Mouse (Mus musculus) heart, embryonic 13.5 days (tissue): ENCODE data around the gene Gucy1b2. TPM values are rescaled to one million over a fixed set of nuclear protein-coding genes. Genes with fewer than 3 reads are reported as not detected.
A peak's percentile ranks its signal among the peaks of the same experiment; 100 is the strongest.

Experiments
- ATAC-seq: fragments of 200-750 bp; cut with Nextera tagmentation; 2 replicates; pipeline ENCODE4 v1.8.0; 2017; ENCODE audit warnings: moderate TSS enrichment; ENCODE audit not compliant: insufficient number of reproducible peaks, low FRiP score, low TSS enrichment; ENCODE audit errors: extremely low read depth
- H3K27ac ChIP-seq: fragments of 300-500 bp; sonication (generic); replicated peaks from 2 replicates; pipeline ENCODE4 v1.5.1; 2015; ENCODE audit warnings: moderate library complexity, mild to moderate bottlenecking, inconsistent platforms
- H3K27me3 ChIP-seq: fragments of 300-500 bp; sonication (generic); replicated peaks from 2 replicates; pipeline ENCODE4 v1.6.1; 2015; ENCODE audit warnings: mild to moderate bottlenecking, inconsistent platforms
- H3K36me3 ChIP-seq: fragments of 300-500 bp; sonication (generic); 2 replicates; pipeline ENCODE4 v1.6.1; 2015; ENCODE audit warnings: mild to moderate bottlenecking, inconsistent platforms
- H3K4me1 ChIP-seq: fragments of 300-500 bp; sonication (generic); 2 replicates; pipeline ENCODE4 v1.6.1; 2015; ENCODE audit warnings: inconsistent platforms
- H3K4me2 ChIP-seq: fragments of 300-500 bp; sonication (generic); 2 replicates; pipeline ENCODE4 v1.6.1; 2015; ENCODE audit warnings: inconsistent platforms, mild to moderate bottlenecking, moderate library complexity
- H3K4me3 ChIP-seq: fragments of 300-500 bp; sonication (generic); 2 replicates; pipeline ENCODE4 v1.5.1; 2015; ENCODE audit warnings: moderate library complexity, mild to moderate bottlenecking, inconsistent platforms
- H3K9ac ChIP-seq: fragments of 300-500 bp; sonication (generic); 2 replicates; pipeline ENCODE4 v1.6.1; 2015; ENCODE audit warnings: inconsistent platforms, mild to moderate bottlenecking, moderate library complexity
- H3K9me3 ChIP-seq: fragments of 300-500 bp; sonication (generic); 2 replicates; pipeline ENCODE4 v1.6.1; 2016; ENCODE audit warnings: inconsistent platforms
- WGBS: fragments of 180-500 bp; shearing (Covaris S2); methylation state at CpG from one replicate; pipeline ENCODE4 v1.1.7; 2015; ENCODE audit warnings: mixed read lengths; 5-methylcytosine and 5-hydroxymethylcytosine counted together
- polyA plus RNA-seq: library from polyadenylated mRNA; unstranded; fragments of >200 nt; fragmentation: Nextera tagmentation; extraction: Ambion mirVana; gene quantifications from 2 replicates; pipeline ENCODE4 v1.2.1, GENCODE M21; 2015

Gucy1b2 gene
- polyA plus RNA-seq, 1 experiment from 2014 or later = 0.12 TPM

GRCm38 (mm10) chr14:62443840-62444430 lies 12.2 kb downstream of the Gucy1b2 start:
- Histone ChIP-seq H3K9me3 (no peaks in the 10 kb centered on the region), H3K4me2 (no peak overlapping the region), H3K36me3 (no peaks in the 10 kb centered on the region), H3K27ac (no peak overlapping the region), H3K4me1 (peaks cover 2% of the 10 kb centered on the region; the same call in 1 of the 2 replicates), H3K9ac (no peak overlapping the region), H3K4me3 (no peak overlapping the region), H3K27me3 (no peaks in the 10 kb centered on the region)
- WGBS = 79% methylated on average over 6 of the region's 6 CpGs
- no peak for ATAC-seq

- H3K27ac ChIP-seq = no peak overlapping the region
- no peaks in the 10 kb centered on the region for H3K27me3 ChIP-seq
- no peaks in the 10 kb centered on the region for H3K36me3 ChIP-seq
- no peaks in the 10 kb centered on the region for H3K9me3 ChIP-seq
- no peak overlapping the region for H3K9ac ChIP-seq
- peaks cover 2% of the 10 kb centered on the region; the same call in 1 of the 2 replicates for H3K4me1 ChIP-seq
- 72% methylated on average over 1 of the region's 1 CpGs for WGBS
- no peak overlapping the region for H3K4me2 ChIP-seq
- ATAC-seq = no peak
- H3K4me3 ChIP-seq = no peak overlapping the region
Observed at GRCm38 (mm10) chr14:62442971-62443370, 13.1 kb downstream of the Gucy1b2 start.

- no peak overlapping the region for H3K4me2 ChIP-seq
- H3K9ac ChIP-seq = no peak overlapping the region
- ATAC-seq = no peak
- no peak overlapping the region for H3K4me3 ChIP-seq
- no peak overlapping the region for H3K27ac ChIP-seq
- no peaks in the 10 kb centered on the region for H3K4me1 ChIP-seq
- no peaks in the 10 kb centered on the region for H3K36me3 ChIP-seq
- no peaks in the 10 kb centered on the region for H3K9me3 ChIP-seq
- no peaks in the 10 kb centered on the region for H3K27me3 ChIP-seq
Observed at GRCm38 (mm10) chr14:62440036-62440435, 16.1 kb downstream of the Gucy1b2 start.

GRCm38 (mm10) chr14:62438236-62438635 lies 17.9 kb downstream of the Gucy1b2 start:
- no peaks in the 10 kb centered on the region for H3K9me3 ChIP-seq
- no peaks in the 10 kb centered on the region for H3K27me3 ChIP-seq
- no peaks in the 10 kb centered on the region for H3K4me1 ChIP-seq
- H3K36me3 ChIP-seq = no peaks in the 10 kb centered on the region
- no peak for ATAC-seq
- no peak overlapping the region for H3K4me2 ChIP-seq
- no peak overlapping the region for H3K9ac ChIP-seq
- H3K27ac ChIP-seq = no peak overlapping the region
- WGBS = 77% methylated on average over 4 of the region's 4 CpGs
- H3K4me3 ChIP-seq = no peak overlapping the region

- no peaks in the 10 kb centered on the region for H3K4me1 ChIP-seq
- H3K27me3 ChIP-seq = no peaks in the 10 kb centered on the region
- ATAC-seq = no peak
- no peaks in the 10 kb centered on the region for H3K9me3 ChIP-seq
- no peak overlapping the region for H3K9ac ChIP-seq
- H3K4me3 ChIP-seq = no peak overlapping the region
- no peaks in the 10 kb centered on the region for H3K36me3 ChIP-seq
- H3K4me2 ChIP-seq = no peak overlapping the region
- WGBS = 79% methylated on average over 2 of the region's 2 CpGs
- H3K27ac ChIP-seq = no peak overlapping the region
Observed at GRCm38 (mm10) chr14:62437806-62438205, 18.3 kb downstream of the Gucy1b2 start.

GRCm38 (mm10) chr14:62425277-62425691 lies 30.8 kb downstream of the Gucy1b2 start:
- Histone ChIP-seq H3K27me3 (no peaks in the 10 kb centered on the region), H3K9ac (no peak overlapping the region), H3K4me2 (no peak overlapping the region), H3K4me1 (no peaks in the 10 kb centered on the region), H3K27ac (no peak overlapping the region), H3K36me3 (no peaks in the 10 kb centered on the region), H3K9me3 (no peaks in the 10 kb centered on the region), H3K4me3 (no peak overlapping the region)
- no peak for ATAC-seq
- WGBS = 65% methylated on average over 2 of the region's 2 CpGs

- Histone ChIP-seq H3K4me2 (no peak overlapping the region), H3K4me1 (peaks cover 8% of the 10 kb centered on the region), H3K4me3 (no peak overlapping the region), H3K9me3 (no peaks in the 10 kb centered on the region), H3K27me3 (no peaks in the 10 kb centered on the region), H3K9ac (no peak overlapping the region), H3K27ac (no peak overlapping the region), H3K36me3 (no peaks in the 10 kb centered on the region)
- ATAC-seq = no peak
- WGBS = 60% methylated on average over 4 of the region's 4 CpGs
Observed at GRCm38 (mm10) chr14:62422265-62422664, 33.8 kb downstream of the Gucy1b2 start.

GRCm38 (mm10) chr14:62417501-62417900 lies 38.6 kb downstream of the Gucy1b2 start:
- Histone ChIP-seq H3K36me3 (no peaks in the 10 kb centered on the region), H3K27me3 (no peaks in the 10 kb centered on the region), H3K9me3 (no peaks in the 10 kb centered on the region), H3K27ac (peak overlapping the region; percentile 69), H3K4me1 (peaks cover 32% of the 10 kb centered on the region), H3K4me2 (no peak overlapping the region), H3K9ac (no peak overlapping the region), H3K4me3 (no peak overlapping the region)
- no peak for ATAC-seq
- WGBS = 73% methylated on average over 3 of the region's 3 CpGs

- Histone ChIP-seq H3K9me3 (no peaks in the 10 kb centered on the region), H3K4me2 (0 out of 2 replicates have a peak overlapping the region, but pooled peaks have one; percentile 14), H3K27ac (peak overlapping the region; percentile 69), H3K4me1 (peaks cover 32% of the 10 kb centered on the region), H3K36me3 (no peaks in the 10 kb centered on the region), H3K27me3 (no peaks in the 10 kb centered on the region), H3K9ac (no peak overlapping the region), H3K4me3 (no peak overlapping the region)
- no peak for ATAC-seq
- WGBS = 13% methylated on average over 1 of the region's 1 CpGs
Observed at GRCm38 (mm10) chr14:62416742-62417134, 39.4 kb downstream of the Gucy1b2 start.

GRCm38 (mm10) chr14:62416007-62416741 lies 39.9 kb downstream of the Gucy1b2 start:
- no peaks in the 10 kb centered on the region for H3K36me3 ChIP-seq
- H3K27me3 ChIP-seq = no peaks in the 10 kb centered on the region
- no peak overlapping the region for H3K4me3 ChIP-seq
- peak overlapping the region; percentile 69 for H3K27ac ChIP-seq
- no peaks in the 10 kb centered on the region for H3K9me3 ChIP-seq
- no peak for ATAC-seq
- peaks cover 32% of the 10 kb centered on the region for H3K4me1 ChIP-seq
- no peak overlapping the region for H3K4me2 ChIP-seq
- 72% methylated on average over 7 of the region's 7 CpGs for WGBS
- no peak overlapping the region for H3K9ac ChIP-seq

- H3K27ac ChIP-seq = no peak overlapping the region
- H3K36me3 ChIP-seq = no peaks in the 10 kb centered on the region
- H3K27me3 ChIP-seq = no peaks in the 10 kb centered on the region
- no peak for ATAC-seq
- H3K4me3 ChIP-seq = no peak overlapping the region
- H3K9me3 ChIP-seq = no peaks in the 10 kb centered on the region
- no peak overlapping the region for H3K9ac ChIP-seq
- peaks cover 24% of the 10 kb centered on the region for H3K4me1 ChIP-seq
- no peak overlapping the region for H3K4me2 ChIP-seq
- 83% methylated on average over 2 of the region's 2 CpGs for WGBS
Observed at GRCm38 (mm10) chr14:62395346-62395745, 60.7 kb downstream of the Gucy1b2 start.

- Histone ChIP-seq H3K9me3 (no peaks in the 10 kb centered on the region), H3K4me1 (peaks cover 29% of the 10 kb centered on the region), H3K4me3 (no peak overlapping the region), H3K4me2 (no peak overlapping the region), H3K27me3 (no peaks in the 10 kb centered on the region), H3K36me3 (no peaks in the 10 kb centered on the region), H3K9ac (no peak overlapping the region; the same call in 1 of the 2 replicates), H3K27ac (no peak overlapping the region)
- 47% methylated on average over 4 of the region's 4 CpGs for WGBS
- ATAC-seq = no peak
Observed at GRCm38 (mm10) chr14:62392754-62393153, 63.3 kb downstream of the Gucy1b2 start.
